Mouse (Mus musculus) myocyte (in vitro differentiated cells): ENCODE results near the gene Plxna4. TPM values are rescaled to one million over a fixed set of nuclear protein-coding genes. Genes with fewer than 3 reads are reported as not detected.

Experiments used
- H3K27me3 ChIP-seq: one replicate; pipeline ENCODE4 v1.6.1; 2011; ENCODE audit not compliant: control insufficient read depth, insufficient read depth, insufficient read length
- H3K36me3 ChIP-seq: one replicate; pipeline ENCODE4 v1.6.1; 2011; ENCODE audit not compliant: control insufficient read depth, insufficient read depth
- H3K4me2 ChIP-seq: one replicate; pipeline ENCODE4 v1.6.1; 2011; ENCODE audit warnings: low read depth, control low read depth
- H3K4me3 ChIP-seq: one replicate; pipeline ENCODE4 v1.5.1; 2011; ENCODE audit warnings: mild to moderate bottlenecking, control low read depth, moderate library complexity
- H3K79me2 ChIP-seq: one replicate; pipeline ENCODE4 v1.6.1; 2011; ENCODE audit not compliant: control insufficient read depth, insufficient read depth
- H3ac ChIP-seq: one replicate; pipeline ENCODE4 v1.6.1; 2011; ENCODE audit not compliant: control insufficient read depth, insufficient read length
- CEBPB ChIP-seq: IDR thresholded peaks from 2 replicates; pipeline ENCODE4 v1.6.1; 2011; ENCODE audit warnings: mild to moderate bottlenecking, moderate library complexity; ENCODE audit not compliant: poor library complexity, insufficient read depth, severe bottlenecking
- E2F4 ChIP-seq: IDR thresholded peaks from one replicate; pipeline ENCODE4 v1.6.1; 2011; ENCODE audit warnings: mild to moderate bottlenecking, control low read depth, moderate library complexity; ENCODE audit not compliant: insufficient read depth
- MAX ChIP-seq: IDR thresholded peaks from one replicate; pipeline ENCODE4 v1.6.1; 2011; ENCODE audit warnings: low read depth, mild to moderate bottlenecking, control low read depth
- MYOD1 ChIP-seq, 3 experiments: IDR thresholded peaks; one replicate each; pipeline ENCODE4 v1.6.1; 2011; ENCODE audit warnings: control low read depth in 2 of 3, low read depth in 2 of 3, mild to moderate bottlenecking in 2 of 3, moderate library complexity in 1 of 3; ENCODE audit not compliant: insufficient read length in 2 of 3, control insufficient read depth in 1 of 3
- MYOG ChIP-seq, 3 experiments: IDR thresholded peaks; one replicate each; pipeline ENCODE4 v1.6.1; 2011; ENCODE audit warnings: control low read depth in 2 of 3, low read depth in 2 of 3, mild to moderate bottlenecking in 2 of 3; ENCODE audit not compliant: insufficient read length in 2 of 3, control insufficient read depth in 1 of 3, insufficient read depth in 1 of 3
- POLR2A ChIP-seq: IDR thresholded peaks from one replicate; pipeline ENCODE4 v1.6.1; 2011; ENCODE audit warnings: low read depth, mild to moderate bottlenecking, control low read depth, moderate library complexity; ENCODE audit not compliant: insufficient read length
- POLR2AphosphoS2 ChIP-seq: IDR thresholded peaks from one replicate; pipeline ENCODE4 v1.6.1; 2011; ENCODE audit warnings: low read depth, control low read depth; ENCODE audit not compliant: insufficient read length
- REST ChIP-seq: IDR thresholded peaks from one replicate; pipeline ENCODE4 v1.6.1; 2011; ENCODE audit warnings: mild to moderate bottlenecking, control low read depth, moderate library complexity; ENCODE audit not compliant: insufficient read depth, insufficient read length
- SRF ChIP-seq: IDR thresholded peaks from one replicate; pipeline ENCODE4 v1.6.1; 2011; ENCODE audit warnings: low read depth; ENCODE audit not compliant: control insufficient read depth, insufficient read length
- TCF12 ChIP-seq: IDR thresholded peaks from one replicate; pipeline ENCODE4 v1.6.1; 2011; ENCODE audit warnings: mild to moderate bottlenecking, control low read depth; ENCODE audit not compliant: poor library complexity, insufficient read depth, severe bottlenecking
- TCF3 ChIP-seq: IDR thresholded peaks from one replicate; pipeline ENCODE4 v1.6.1; 2011; ENCODE audit warnings: low read depth, control low read depth; ENCODE audit not compliant: insufficient read length
- USF1 ChIP-seq: IDR thresholded peaks from one replicate; pipeline ENCODE4 v1.6.1; 2011; ENCODE audit warnings: low read depth, mild to moderate bottlenecking, control low read depth, moderate library complexity
- polyA plus RNA-seq: library from polyadenylated mRNA; unstranded; fragments of >200 nt; fragmentation: generic; extraction: Trizol; gene quantifications from one replicate; pipeline ENCODE4 v1.2.1, GENCODE M21; 2012; ENCODE audit warnings: missing spikeins

The Plxna4 gene
- polyA plus RNA-seq, 1 experiment: 0.70 TPM

DNA sequence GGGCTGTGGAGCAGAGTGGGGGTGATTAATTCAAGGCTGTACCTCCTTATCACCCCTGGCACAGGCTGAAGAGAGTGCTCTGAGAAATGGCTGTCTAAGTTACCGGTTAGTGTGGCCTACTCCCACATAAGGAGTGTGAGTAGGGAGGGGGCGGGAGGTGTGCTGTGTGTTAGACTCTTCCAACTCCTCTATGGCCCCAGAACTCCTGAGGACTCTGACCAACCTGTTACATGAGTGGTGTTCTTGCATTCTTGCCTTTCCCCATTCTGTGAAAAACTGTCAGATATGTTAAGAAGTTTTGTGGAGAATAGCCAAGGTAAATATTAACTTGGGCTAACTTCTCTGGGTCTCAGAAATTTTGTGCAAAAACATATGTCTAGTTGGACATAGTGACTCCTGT, 201.1 kb downstream of the Plxna4 start:
- H3ac ChIP-seq: no peak overlapping the region
- H3K4me2 ChIP-seq: no peak overlapping the region
- no peaks in the 10 kb centered on the region for H3K79me2 ChIP-seq
- H3K4me3 ChIP-seq: no peak overlapping the region
- H3K36me3 ChIP-seq: no peaks in the 10 kb centered on the region
- no peaks in the 10 kb centered on the region for H3K27me3 ChIP-seq
- TF ChIP-seq USF1: no peak
- TF ChIP-seq TCF3: no peak
- TF ChIP-seq POLR2A: no peak
- TF ChIP-seq MYOD1 (IDR thresholded peaks at IDR 0.05; ENCODE audit: control insufficient read depth in 1 of 3, insufficient read length in 2 of 3, low read depth in 2 of 3): no peak
- no peak for TF ChIP-seq E2F4
- TF ChIP-seq SRF: no peak
- no peak for TF ChIP-seq REST
- TF ChIP-seq CEBPB: no peak
- no peak for TF ChIP-seq MAX
- TF ChIP-seq TCF12: no peak
- TF ChIP-seq POLR2AphosphoS2: no peak
- TF ChIP-seq MYOG (IDR thresholded peaks at IDR 0.05; ENCODE audit: control insufficient read depth in 1 of 3, insufficient read depth in 1 of 3, insufficient read length in 2 of 3, low read depth in 2 of 3): no peak

DNA sequence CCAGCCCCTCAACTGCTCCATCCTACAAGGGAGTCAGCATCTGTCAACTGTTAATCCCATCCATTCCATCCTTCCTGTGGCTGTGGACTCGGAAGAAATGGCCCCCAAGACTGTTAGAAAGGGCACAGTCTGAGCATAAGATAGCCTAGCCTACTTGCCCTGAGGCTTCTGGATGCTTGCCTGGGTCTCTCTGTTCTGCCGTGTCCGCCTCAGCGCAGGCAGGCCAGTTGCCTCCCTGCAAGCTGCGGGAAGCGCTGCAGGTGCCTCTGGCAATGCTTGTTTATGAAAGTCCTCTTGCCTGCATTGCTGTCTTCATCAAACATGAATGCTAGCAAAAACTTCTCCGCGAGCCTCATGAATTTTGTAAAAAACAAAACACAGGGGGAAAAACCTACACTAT, 203.1 kb downstream of the Plxna4 start:
- H3K4me2 ChIP-seq: no peak overlapping the region
- no peaks in the 10 kb centered on the region for H3K79me2 ChIP-seq
- no peak overlapping the region for H3ac ChIP-seq
- H3K27me3 ChIP-seq: no peaks in the 10 kb centered on the region
- no peak overlapping the region for H3K4me3 ChIP-seq
- H3K36me3 ChIP-seq: no peaks in the 10 kb centered on the region
- TF ChIP-seq REST (no peak), SRF (no peak), POLR2A (no peak), E2F4 (no peak), POLR2AphosphoS2 (no peak), MYOD1 (IDR thresholded peaks at IDR 0.05; ENCODE audit: control insufficient read depth in 1 of 3, insufficient read length in 2 of 3, low read depth in 2 of 3) (no peak), TCF3 (no peak), MAX (no peak), CEBPB (no peak), TCF12 (no peak), MYOG (IDR thresholded peaks at IDR 0.05; ENCODE audit: control insufficient read depth in 1 of 3, insufficient read depth in 1 of 3, insufficient read length in 2 of 3, low read depth in 2 of 3) (no peak), USF1 (no peak)

DNA sequence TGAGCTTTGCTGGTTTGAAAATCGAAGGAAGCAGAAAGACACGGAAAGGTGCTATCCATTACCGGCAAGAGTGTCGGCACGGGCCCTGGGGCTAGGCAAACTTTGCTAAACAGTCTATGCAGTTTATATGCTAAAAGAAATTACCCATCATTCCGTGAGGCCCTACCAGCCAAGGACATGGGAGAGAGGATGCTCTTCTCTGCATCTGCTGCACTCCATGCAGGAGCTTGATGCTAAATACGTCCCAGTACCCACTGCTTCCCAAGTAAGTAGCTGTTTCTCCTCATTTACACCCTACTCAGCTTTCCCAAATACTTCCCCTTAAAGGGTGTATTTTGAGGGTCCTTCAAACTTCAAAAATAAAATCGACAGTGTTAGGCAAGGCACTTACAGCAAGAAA, 203.6 kb downstream of the Plxna4 start:
- H3K4me3 ChIP-seq: no peak overlapping the region
- H3K4me2 ChIP-seq: no peak overlapping the region
- no peaks in the 10 kb centered on the region for H3K36me3 ChIP-seq
- H3K27me3 ChIP-seq: no peaks in the 10 kb centered on the region
- TF ChIP-seq SRF: no peak
- TF ChIP-seq POLR2A: no peak
- no peak for TF ChIP-seq MYOG (IDR thresholded peaks at IDR 0.05; ENCODE audit: control insufficient read depth in 1 of 3, insufficient read depth in 1 of 3, insufficient read length in 2 of 3, low read depth in 2 of 3)
- TF ChIP-seq POLR2AphosphoS2: no peak
- TF ChIP-seq REST: no peak
- no peak for TF ChIP-seq TCF12
- no peak for TF ChIP-seq MYOD1 (IDR thresholded peaks at IDR 0.05; ENCODE audit: control insufficient read depth in 1 of 3, insufficient read length in 2 of 3, low read depth in 2 of 3)
- no peaks in the 10 kb centered on the region for H3K79me2 ChIP-seq
- no peak overlapping the region for H3ac ChIP-seq

DNA sequence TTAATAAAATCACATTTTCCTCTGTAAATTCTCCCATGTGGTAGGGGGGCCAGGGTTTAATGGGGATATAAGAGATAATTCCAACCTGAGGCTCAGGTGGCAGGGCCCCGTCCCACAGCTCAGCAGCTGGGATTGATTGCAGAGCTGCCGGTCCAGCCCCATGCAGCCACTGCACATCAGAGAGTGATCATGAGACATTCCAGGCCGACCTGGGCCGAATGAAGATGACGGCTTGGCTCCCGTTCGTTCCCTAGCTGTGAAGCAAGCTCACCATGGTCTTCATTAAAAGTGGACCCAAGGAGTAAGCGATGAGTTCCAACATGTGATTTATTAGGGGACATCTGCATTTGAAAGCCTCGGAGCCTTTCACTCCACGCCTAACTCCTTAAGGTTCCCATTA, 206.5 kb downstream of the Plxna4 start:
- TF ChIP-seq USF1: no peak
- TF ChIP-seq REST: no peak
- TF ChIP-seq E2F4: no peak
- TF ChIP-seq POLR2A: no peak
- TF ChIP-seq TCF12: no peak
- TF ChIP-seq MYOG (IDR thresholded peaks at IDR 0.05; ENCODE audit: control insufficient read depth in 1 of 3, insufficient read depth in 1 of 3, insufficient read length in 2 of 3, low read depth in 2 of 3): no peak
- TF ChIP-seq MAX: no peak
- no peak for TF ChIP-seq MYOD1 (IDR thresholded peaks at IDR 0.05; ENCODE audit: control insufficient read depth in 1 of 3, insufficient read length in 2 of 3, low read depth in 2 of 3)
- TF ChIP-seq POLR2AphosphoS2: no peak
- TF ChIP-seq TCF3: no peak
- TF ChIP-seq CEBPB: no peak
- no peak for TF ChIP-seq SRF
- no peak overlapping the region for H3K4me3 ChIP-seq
- no peaks in the 10 kb centered on the region for H3K36me3 ChIP-seq
- H3K4me2 ChIP-seq: no peak overlapping the region
- H3K27me3 ChIP-seq: no peaks in the 10 kb centered on the region
- no peak overlapping the region for H3ac ChIP-seq
- H3K79me2 ChIP-seq: no peaks in the 10 kb centered on the region

DNA sequence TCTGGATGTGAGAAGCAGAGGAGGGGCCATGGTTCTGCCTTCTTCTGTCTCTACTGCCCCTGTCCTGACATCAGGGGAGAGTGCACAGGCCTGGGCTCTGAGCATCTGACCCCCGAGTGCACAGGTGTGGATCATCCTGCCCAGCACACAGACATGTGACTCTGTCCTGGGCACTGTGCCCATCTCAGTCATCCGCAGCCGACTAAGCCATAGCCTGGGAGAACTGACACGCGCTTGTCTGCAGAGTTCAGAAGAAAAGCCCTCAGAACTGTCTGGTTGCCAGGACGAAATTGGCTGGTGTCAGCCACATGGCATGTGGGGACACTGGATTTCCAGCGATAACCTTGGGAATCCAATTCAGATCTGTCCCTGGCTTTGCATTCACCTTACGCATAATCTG, 210.8 kb downstream of the Plxna4 start:
- H3K4me3 ChIP-seq: no peak overlapping the region
- no peaks in the 10 kb centered on the region for H3K36me3 ChIP-seq
- TF ChIP-seq E2F4: no peak
- no peak for TF ChIP-seq TCF12
- TF ChIP-seq CEBPB: no peak
- no peak for TF ChIP-seq SRF
- no peak for TF ChIP-seq REST
- TF ChIP-seq POLR2AphosphoS2: no peak
- no peak for TF ChIP-seq POLR2A
- TF ChIP-seq MYOD1 (IDR thresholded peaks at IDR 0.05; ENCODE audit: control insufficient read depth in 1 of 3, insufficient read length in 2 of 3, low read depth in 2 of 3): no peak
- TF ChIP-seq MYOG (IDR thresholded peaks at IDR 0.05; ENCODE audit: control insufficient read depth in 1 of 3, insufficient read depth in 1 of 3, insufficient read length in 2 of 3, low read depth in 2 of 3): no peak
- TF ChIP-seq USF1: no peak
- no peak for TF ChIP-seq MAX
- no peak for TF ChIP-seq TCF3
- H3K4me2 ChIP-seq: no peak overlapping the region
- no peak overlapping the region for H3ac ChIP-seq
- no peaks in the 10 kb centered on the region for H3K27me3 ChIP-seq
- no peaks in the 10 kb centered on the region for H3K79me2 ChIP-seq
